Mouse (Mus musculus) G1E (cell line): ENCODE measurements around the gene Zfp553. TPM values are rescaled to one million over a fixed set of nuclear protein-coding genes. Genes with fewer than 3 reads are reported as not detected.

Experiments used
- ATAC-seq: 2 replicates; pipeline ENCODE4 v1.8.0; 2016; ENCODE audit warnings: mild to moderate bottlenecking; ENCODE audit not compliant: insufficient number of reproducible peaks, poor library complexity, low FRiP score, severe bottlenecking; ENCODE audit errors: extremely low read depth
- DNase-seq: peaks from one replicate; pipeline ENCODE4 v3.0.0; 2012; ENCODE audit warnings: low spot score
- H3K27me3 ChIP-seq: 2 replicates; pipeline ENCODE4 v1.6.1; 2012; ENCODE audit warnings: mild to moderate bottlenecking, low read length, inconsistent platforms; ENCODE audit not compliant: insufficient read depth
- H3K36me3 ChIP-seq: replicated peaks from 2 replicates; pipeline ENCODE3; 2012; ENCODE audit warnings: mild to moderate bottlenecking, inconsistent platforms
- H3K4me1 ChIP-seq: 2 replicates; pipeline ENCODE4 v1.6.1; 2012; ENCODE audit warnings: low read depth, low read length, inconsistent platforms, mixed read lengths; ENCODE audit not compliant: insufficient read depth
- H3K4me3 ChIP-seq: 2 replicates; pipeline ENCODE4 v1.5.1; 2012; ENCODE audit warnings: low read depth, mild to moderate bottlenecking, inconsistent platforms, low read length, moderate library complexity, mixed read lengths
- H3K9me3 ChIP-seq: replicated peaks from 2 replicates; pipeline ENCODE4 v1.6.1; 2012; ENCODE audit warnings: inconsistent platforms
- CTCF ChIP-seq: IDR thresholded peaks from 2 replicates; pipeline ENCODE4 v1.5.1; 2012; ENCODE audit warnings: low read depth, low read length, inconsistent platforms, mixed read lengths
- GATA1 ChIP-seq: IDR thresholded peaks from 2 replicates; pipeline ENCODE4 v1.6.1; 2012; ENCODE audit warnings: borderline replicate concordance, low read length, inconsistent platforms, mixed read lengths
- GATA2 ChIP-seq: IDR thresholded peaks from 2 replicates; pipeline ENCODE4 v1.6.1; 2012; ENCODE audit warnings: low read depth, low read length, inconsistent platforms, borderline replicate concordance
- POLR2AphosphoS5 ChIP-seq: IDR thresholded peaks from 2 replicates; pipeline ENCODE4 v1.6.1; 2012; ENCODE audit warnings: low read depth, low read length, inconsistent platforms; ENCODE audit not compliant: insufficient replicate concordance
- TAL1 ChIP-seq: conservative IDR thresholded peaks from 2 replicates; pipeline ENCODE4 v1.6.1; 2012; ENCODE audit warnings: low read depth, low read length, inconsistent platforms, mixed read lengths
- polyA plus RNA-seq: library from polyadenylated mRNA; stranded (reverse); fragments of >175 nt; gene quantifications from 2 replicates; pipeline ENCODE4 v1.2.3, GENCODE M21; 2012
- total RNA-seq, 2 experiments: library from RNA; stranded (forward) in 1 of 2; stranded (reverse) in 1 of 2; fragments of 200-1000 nt in 1 of 2; fragments of >200 nt in 1 of 2; fragmentation: Nextera tagmentation in 1 of 2; gene quantifications; 2 replicates each; pipeline ENCODE4 v1.2.3; 2014 to 2017

The Zfp553 gene
- total and polyA plus RNA-seq, 3 experiments: 20.0 to 26.2 (median 25.2) TPM

DNA sequence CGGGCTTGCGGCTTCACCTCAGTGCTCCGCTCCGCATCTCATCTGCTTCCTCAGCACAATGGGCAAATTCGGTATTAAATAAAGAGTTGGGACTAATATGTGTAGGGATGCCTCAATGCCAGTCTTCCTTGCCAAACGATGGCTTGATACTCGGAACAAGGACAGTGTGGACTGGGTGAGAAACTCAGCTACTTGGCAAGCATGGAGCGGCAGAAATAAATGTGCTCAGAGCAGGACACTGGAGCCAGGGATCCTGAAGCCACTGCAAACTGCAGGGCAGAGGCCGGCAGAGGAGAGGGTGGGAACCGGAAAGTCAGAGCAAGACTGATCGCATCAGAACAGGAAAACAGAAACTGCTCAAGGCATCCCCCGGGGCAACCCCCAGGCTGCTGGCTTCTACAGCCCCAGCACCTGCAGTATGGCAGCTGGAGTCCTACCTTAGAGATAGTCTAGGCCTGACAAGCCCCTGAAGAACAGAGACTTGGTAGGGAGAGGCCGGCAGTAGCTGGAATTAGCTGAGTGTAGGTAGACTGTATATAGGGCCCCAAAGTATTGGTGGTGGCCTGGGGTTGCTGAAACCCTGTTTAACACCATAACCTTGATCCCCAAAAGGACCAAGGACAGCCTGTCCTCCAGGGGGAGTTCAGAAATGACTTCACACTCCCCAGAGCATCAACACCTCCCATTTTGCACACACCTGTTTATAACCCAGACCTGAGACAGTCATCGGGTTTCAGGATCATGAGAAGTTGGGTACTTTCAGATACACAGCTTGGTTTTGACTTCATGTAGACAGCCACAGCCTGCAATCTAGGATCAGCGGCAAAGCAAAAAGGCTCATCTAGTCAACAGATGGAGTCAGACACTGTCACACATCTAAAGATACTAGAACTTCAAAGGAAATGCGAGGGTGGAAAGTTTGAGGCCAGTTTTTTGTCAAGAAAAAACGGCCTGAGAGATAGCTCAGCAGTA lies 44.3 kb upstream of the Zfp553 start:
- peaks cover 65% of the 10 kb centered on the region for H3K36me3 ChIP-seq
- no peaks in the 10 kb centered on the region for H3K9me3 ChIP-seq
- H3K4me1 ChIP-seq: peaks cover 75% of the 10 kb centered on the region
- ATAC-seq (no peak), DNase-seq (no peak)
- no peaks in the 10 kb centered on the region for H3K27me3 ChIP-seq
- no peak overlapping the region for H3K4me3 ChIP-seq
- no peak for TF ChIP-seq CTCF
- no peak for TF ChIP-seq POLR2AphosphoS5
- TF ChIP-seq GATA2: no peak
- TF ChIP-seq GATA1: no peak
- TF ChIP-seq TAL1: no peak

DNA sequence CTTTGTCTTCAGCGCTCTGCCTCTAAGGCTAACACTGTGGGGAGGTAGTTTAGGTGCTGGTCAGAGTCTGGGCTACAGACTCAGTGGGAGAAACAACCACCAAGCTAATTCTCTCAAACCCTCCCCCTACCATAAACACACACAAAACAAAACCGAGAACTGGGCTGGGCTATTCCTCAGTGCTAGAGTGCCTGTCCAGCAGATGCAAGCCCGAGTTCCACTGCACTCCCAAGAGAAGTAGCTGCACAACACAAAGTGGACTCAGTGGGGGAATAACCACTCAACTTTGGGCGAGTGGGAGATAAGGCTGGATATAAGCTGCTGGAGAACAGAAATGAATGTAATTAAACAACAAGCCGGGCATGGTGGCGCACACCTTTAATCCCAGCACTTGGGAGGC lies 42.2 kb upstream of the Zfp553 start:
- Histone ChIP-seq H3K27me3 (no peaks in the 10 kb centered on the region), H3K4me1 (peaks cover 70% of the 10 kb centered on the region), H3K9me3 (no peaks in the 10 kb centered on the region), H3K4me3 (no peak overlapping the region), H3K36me3 (peaks cover 80% of the 10 kb centered on the region)
- DNase-seq (no peak), ATAC-seq (no peak)
- TF ChIP-seq TAL1: no peak
- TF ChIP-seq POLR2AphosphoS5: no peak
- TF ChIP-seq GATA1: no peak
- TF ChIP-seq GATA2: no peak
- no peak for TF ChIP-seq CTCF

DNA sequence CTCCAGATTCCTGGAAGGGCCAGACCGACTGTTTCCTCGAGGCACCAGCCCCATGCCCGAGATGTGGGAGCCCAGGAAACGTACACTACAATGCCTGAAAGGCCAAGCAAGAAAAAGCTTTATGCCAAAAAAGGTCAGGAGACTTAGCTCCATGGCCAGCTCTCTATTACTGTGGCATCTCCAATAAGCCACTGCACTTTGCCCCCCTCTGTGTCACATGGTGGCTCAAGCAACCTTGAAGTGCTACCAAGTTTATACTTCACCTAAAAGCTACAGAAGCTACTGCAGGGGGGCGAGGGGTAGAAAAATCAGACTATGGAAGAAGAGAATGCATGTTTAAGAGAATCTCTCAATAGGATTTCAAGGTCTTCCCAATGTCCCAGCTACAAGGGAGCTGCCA lies 39.9 kb upstream of the Zfp553 start:
- ATAC-seq (no peak), DNase-seq (no peak)
- Histone ChIP-seq H3K27me3 (no peaks in the 10 kb centered on the region), H3K9me3 (no peaks in the 10 kb centered on the region), H3K4me1 (peaks cover 73% of the 10 kb centered on the region), H3K4me3 (no peak overlapping the region), H3K36me3 (peaks cover 86% of the 10 kb centered on the region)
- no peak for TF ChIP-seq GATA1

DNA sequence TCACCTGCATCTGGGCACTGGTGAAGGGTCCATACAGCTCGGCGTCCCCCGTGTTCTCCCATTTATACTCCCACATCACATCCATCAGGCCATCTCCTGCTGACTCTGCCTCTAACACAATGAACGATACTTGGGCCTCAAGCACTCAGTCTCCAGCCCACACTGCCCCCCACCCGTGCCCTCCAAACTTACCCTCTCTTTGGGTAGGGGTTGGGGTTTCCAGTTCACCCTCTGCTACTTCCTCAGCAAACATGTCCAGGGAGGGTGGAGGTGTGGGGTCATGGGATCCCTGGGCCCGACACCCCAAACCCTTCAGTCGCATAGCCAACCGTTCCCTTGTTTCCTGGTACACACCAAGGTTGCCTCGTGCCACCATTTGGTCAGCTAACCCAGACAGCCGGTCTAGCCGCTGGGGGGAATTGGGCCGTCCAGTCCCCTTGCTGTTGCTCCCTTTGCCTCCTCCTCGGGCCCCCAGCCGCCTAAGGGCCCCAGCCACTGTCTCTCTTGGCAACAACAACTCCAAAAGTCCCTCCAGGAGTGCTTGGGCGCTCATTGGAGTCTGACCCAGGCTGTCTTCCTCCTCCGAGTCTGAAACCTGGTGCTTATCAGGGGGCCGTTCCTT lies 38.7 kb upstream of the Zfp553 start:
- H3K4me1 ChIP-seq: peaks cover 73% of the 10 kb centered on the region
- DNase-seq (no peak), ATAC-seq (no peak)
- no peaks in the 10 kb centered on the region for H3K9me3 ChIP-seq
- H3K4me3 ChIP-seq: peak overlapping the region; percentile 75; the same call in 1 of the 2 replicates
- no peaks in the 10 kb centered on the region for H3K27me3 ChIP-seq
- TF ChIP-seq GATA2: no peak
- TF ChIP-seq POLR2AphosphoS5: no peak
- TF ChIP-seq GATA1: no peak
- TF ChIP-seq TAL1: no peak
- TF ChIP-seq CTCF: no peak
- H3K36me3 ChIP-seq: peaks cover 87% of the 10 kb centered on the region

DNA sequence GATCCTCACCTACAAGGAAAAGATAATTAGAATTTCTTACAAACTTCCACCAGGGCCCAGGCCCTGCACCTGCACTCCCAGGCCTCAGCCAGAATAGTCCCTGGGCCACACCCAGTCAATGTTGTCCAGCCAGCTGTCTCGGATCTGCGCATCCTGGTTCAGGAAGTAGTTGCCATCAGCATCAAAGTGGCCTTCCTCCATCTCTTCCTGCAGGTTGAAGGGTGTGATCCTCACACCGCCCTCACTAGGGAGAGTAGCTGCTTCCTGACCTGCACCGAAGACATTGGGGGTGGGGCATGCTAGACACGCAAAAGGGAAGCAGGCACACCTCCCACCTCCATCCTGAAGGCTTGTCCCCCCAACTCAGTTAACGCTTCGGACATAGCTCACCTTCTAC lies 38.2 kb upstream of the Zfp553 start:
- Histone ChIP-seq H3K27me3 (no peaks in the 10 kb centered on the region), H3K9me3 (no peaks in the 10 kb centered on the region), H3K4me1 (peaks cover 71% of the 10 kb centered on the region), H3K4me3 (peak overlapping the region; percentile 75), H3K36me3 (peaks cover 87% of the 10 kb centered on the region)
- ATAC-seq (no peak), DNase-seq (no peak)
- TF ChIP-seq POLR2AphosphoS5: no peak

DNA sequence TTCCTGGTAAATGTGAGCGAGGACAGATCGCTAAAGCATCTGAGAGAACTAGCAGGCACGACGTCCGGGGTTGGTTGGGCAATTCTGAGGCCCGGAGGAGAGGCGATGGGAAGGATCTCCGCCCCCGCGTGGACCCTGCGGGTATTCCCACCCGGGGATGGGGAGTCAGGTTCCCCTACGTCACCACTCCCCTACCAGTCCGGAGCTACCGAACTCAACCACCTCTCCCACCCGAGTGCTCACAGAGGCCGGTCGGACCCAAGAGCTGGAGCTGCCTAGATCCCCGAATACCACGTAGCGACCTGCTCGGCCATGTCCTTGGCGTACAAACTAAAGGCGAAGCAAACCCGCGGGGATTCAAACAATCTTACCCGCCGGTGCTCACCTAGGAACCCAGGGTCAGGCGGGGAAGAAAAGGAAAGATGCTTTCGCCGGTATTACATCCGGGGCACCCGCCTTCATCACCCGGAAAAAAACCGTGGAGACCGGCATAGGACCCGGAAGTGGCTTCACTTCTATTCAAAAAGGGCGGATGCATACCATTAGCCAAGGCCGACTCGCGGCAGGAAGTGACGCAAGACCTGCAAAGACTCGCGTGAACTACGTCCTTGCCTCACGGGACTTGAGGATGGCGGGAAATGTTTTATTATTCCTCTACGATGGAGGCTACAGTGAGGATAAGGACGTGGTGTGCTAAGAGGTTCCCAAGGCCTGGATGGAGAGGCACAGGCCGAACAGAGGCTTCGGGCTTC lies 37.1 kb upstream of the Zfp553 start, which contains the start of gene Cd2bp2:
Cd2bp2 (minus strand) TSS at position 507 of the 752 bp plus-strand sequence.
- TF ChIP-seq POLR2AphosphoS5 (no peak; the same call in 1 of the 2 replicates), CTCF (no peak), GATA1 (no peak), TAL1 (no peak), GATA2 (no peak)
- Histone ChIP-seq H3K9me3 (no peaks in the 10 kb centered on the region), H3K4me3 (peak within 1 kb of the TSS; percentile 75), H3K27me3 (no peaks in the 10 kb centered on the region), H3K36me3 (peaks cover 87% of the 10 kb centered on the region), H3K4me1 (peaks cover 66% of the 10 kb centered on the region)
- peak; percentile 89 for DNase-seq
- peak; percentile 87 for ATAC-seq
